Mouse (Mus musculus) embryonic facial prominence, embryonic 12.5 days (tissue): ENCODE results near the gene Zfp648. TPM values are rescaled to one million over a fixed set of nuclear protein-coding genes. Genes with fewer than 3 reads are reported as not detected.

ENCODE experiments used
- ATAC-seq: fragments of 200-750 bp; cut with Nextera tagmentation; 2 replicates; pipeline ENCODE4 v1.8.0; 2017; ENCODE audit not compliant: insufficient number of reproducible peaks, insufficient read depth, low FRiP score, low TSS enrichment
- H3K27ac ChIP-seq: fragments of 300-500 bp; sonication (generic); 2 replicates; pipeline ENCODE4 v1.5.1; 2016; ENCODE audit warnings: mild to moderate bottlenecking
- H3K27me3 ChIP-seq: fragments of 300-500 bp; sonication (generic); 2 replicates; pipeline ENCODE4 v1.6.1; 2016; ENCODE audit warnings: mild to moderate bottlenecking, moderate library complexity
- H3K36me3 ChIP-seq: fragments of 300-500 bp; sonication (generic); 2 replicates; pipeline ENCODE4 v1.6.1; 2016; ENCODE audit warnings: mild to moderate bottlenecking
- H3K4me1 ChIP-seq: fragments of 300-500 bp; sonication (generic); 2 replicates; pipeline ENCODE4 v1.6.1; 2016
- H3K4me2 ChIP-seq: fragments of 300-500 bp; sonication (generic); replicated peaks from 2 replicates; pipeline ENCODE4 v1.6.1; 2016; ENCODE audit warnings: mild to moderate bottlenecking, moderate library complexity
- H3K4me3 ChIP-seq: fragments of 300-500 bp; sonication (generic); 2 replicates; pipeline ENCODE4 v1.5.1; 2016; ENCODE audit warnings: mild to moderate bottlenecking
- H3K9ac ChIP-seq: fragments of 300-500 bp; sonication (generic); 2 replicates; pipeline ENCODE4 v1.6.1; 2016; ENCODE audit warnings: mild to moderate bottlenecking, moderate library complexity
- H3K9me3 ChIP-seq: fragments of 300-500 bp; sonication (generic); 2 replicates; pipeline ENCODE4 v1.6.1; 2016; ENCODE audit warnings: mild to moderate bottlenecking, moderate library complexity
- whole genome bisulfite sequencing: fragments of 180-500 bp; shearing (Covaris S2); methylation state at CpG from one replicate; pipeline ENCODE4 v1.1.7; 2016; 5-methylcytosine and 5-hydroxymethylcytosine counted together
- polyA plus RNA-seq: library from polyadenylated mRNA; unstranded; fragments of >200 nt; fragmentation: Nextera tagmentation; extraction: Ambion mirVana; gene quantifications from 2 replicates; pipeline ENCODE4 v1.2.1, GENCODE M21; 2016

The Zfp648 gene
- polyA plus RNA-seq, 1 experiment from 2014 or later: 0.58 TPM

GRCm38 (mm10) chr1:154183077-154183751 lies 17.8 kb upstream of the Zfp648 start:
- no peak for ATAC-seq
- H3K4me1 ChIP-seq: peaks cover 6% of the 10 kb centered on the region; the same call in 1 of the 2 replicates
- H3K9ac ChIP-seq: no peak overlapping the region
- no peak overlapping the region for H3K4me2 ChIP-seq
- no peaks in the 10 kb centered on the region for H3K27me3 ChIP-seq
- no peaks in the 10 kb centered on the region for H3K36me3 ChIP-seq
- no peaks in the 10 kb centered on the region for H3K9me3 ChIP-seq
- WGBS: 82% methylated on average over 7 of the region's 7 CpGs
- no peak overlapping the region for H3K27ac ChIP-seq
- no peak overlapping the region for H3K4me3 ChIP-seq

GRCm38 (mm10) chr1:154188229-154188628 lies 12.8 kb upstream of the Zfp648 start:
- Histone ChIP-seq H3K27me3 (no peaks in the 10 kb centered on the region), H3K27ac (no peak overlapping the region), H3K4me1 (peaks cover 10% of the 10 kb centered on the region), H3K4me3 (no peak overlapping the region), H3K9me3 (no peaks in the 10 kb centered on the region), H3K4me2 (no peak overlapping the region), H3K9ac (no peak overlapping the region), H3K36me3 (no peaks in the 10 kb centered on the region)
- ATAC-seq: no peak
- 77% methylated on average over 4 of the region's 4 CpGs for WGBS

- Histone ChIP-seq H3K4me3 (no peak overlapping the region), H3K9ac (no peak overlapping the region), H3K27me3 (no peaks in the 10 kb centered on the region), H3K27ac (no peak overlapping the region), H3K4me2 (no peak overlapping the region), H3K9me3 (no peaks in the 10 kb centered on the region), H3K4me1 (peaks cover 10% of the 10 kb centered on the region), H3K36me3 (no peaks in the 10 kb centered on the region)
- ATAC-seq: no peak; the same call in 1 of the 2 replicates
- whole genome bisulfite sequencing: 33% methylated on average over 4 of the region's 4 CpGs
Observed at GRCm38 (mm10) chr1:154188631-154189030, 12.4 kb upstream of the Zfp648 start.

- Histone ChIP-seq H3K4me1 (peaks cover 10% of the 10 kb centered on the region), H3K9ac (no peak overlapping the region), H3K36me3 (no peaks in the 10 kb centered on the region), H3K9me3 (no peaks in the 10 kb centered on the region), H3K4me2 (no peak overlapping the region), H3K27me3 (no peaks in the 10 kb centered on the region), H3K4me3 (no peak overlapping the region), H3K27ac (no peak overlapping the region)
- WGBS: 31% methylated on average over 14 of the region's 18 CpGs
- ATAC-seq: no peak
Observed at GRCm38 (mm10) chr1:154189842-154190530, 11.0 kb upstream of the Zfp648 start.

GRCm38 (mm10) chr1:154198896-154199295 lies 2.1 kb upstream of the Zfp648 start:
- 86% methylated on average over 10 of the region's 10 CpGs for WGBS
- no peaks in the 10 kb centered on the region for H3K9me3 ChIP-seq
- H3K36me3 ChIP-seq: no peaks in the 10 kb centered on the region
- H3K4me1 ChIP-seq: peaks cover 8% of the 10 kb centered on the region; the same call in 1 of the 2 replicates
- peaks cover 13% of the 10 kb centered on the region for H3K27me3 ChIP-seq
- ATAC-seq: no peak
- H3K27ac ChIP-seq: no peak overlapping the region
- H3K4me3 ChIP-seq: no peak overlapping the region
- H3K4me2 ChIP-seq: no peak overlapping the region
- H3K9ac ChIP-seq: no peak overlapping the region

GRCm38 (mm10) chr1:154202580-154202979 lies 1.6 kb downstream of the Zfp648 start:
- H3K27me3 ChIP-seq: peaks cover 41% of the 10 kb centered on the region
- no peak overlapping the region for H3K4me3 ChIP-seq
- H3K9me3 ChIP-seq: no peaks in the 10 kb centered on the region
- no peak overlapping the region for H3K9ac ChIP-seq
- ATAC-seq: peak; percentile 31; the same call in 1 of the 2 replicates
- H3K36me3 ChIP-seq: no peaks in the 10 kb centered on the region
- H3K4me2 ChIP-seq: no peak overlapping the region
- WGBS: 63% methylated on average over 8 of the region's 8 CpGs
- H3K4me1 ChIP-seq: peaks cover 17% of the 10 kb centered on the region
- H3K27ac ChIP-seq: no peak overlapping the region

GRCm38 (mm10) chr1:154203386-154203785 lies 2.4 kb downstream of the Zfp648 start:
- Histone ChIP-seq H3K36me3 (no peaks in the 10 kb centered on the region), H3K9ac (no peak overlapping the region), H3K4me2 (no peak overlapping the region), H3K4me3 (no peak overlapping the region), H3K27me3 (peaks cover 41% of the 10 kb centered on the region), H3K27ac (no peak overlapping the region), H3K9me3 (no peaks in the 10 kb centered on the region), H3K4me1 (peaks cover 17% of the 10 kb centered on the region)
- WGBS: 88% methylated on average over 5 of the region's 5 CpGs
- no peak for ATAC-seq

GRCm38 (mm10) chr1:154204652-154205573 lies 3.9 kb downstream of the Zfp648 start:
- Histone ChIP-seq H3K9me3 (no peaks in the 10 kb centered on the region), H3K4me2 (peak overlapping the region; percentile 63), H3K27me3 (peaks cover 41% of the 10 kb centered on the region), H3K4me1 (peaks cover 17% of the 10 kb centered on the region), H3K9ac (0 out of 2 replicates have a peak overlapping the region, but pooled peaks have one; percentile 17), H3K27ac (no peak overlapping the region), H3K4me3 (peak overlapping the region; percentile 34), H3K36me3 (no peaks in the 10 kb centered on the region)
- WGBS: 9% methylated on average over 66 of the region's 66 CpGs
- ATAC-seq: no peak

- no peak overlapping the region for H3K4me2 ChIP-seq
- no peak for ATAC-seq
- no peak overlapping the region for H3K4me3 ChIP-seq
- H3K36me3 ChIP-seq: no peaks in the 10 kb centered on the region
- H3K9me3 ChIP-seq: no peaks in the 10 kb centered on the region
- WGBS: 75% methylated on average over 2 of the region's 2 CpGs
- H3K27ac ChIP-seq: no peak overlapping the region
- H3K9ac ChIP-seq: no peak overlapping the region
- no peaks in the 10 kb centered on the region for H3K27me3 ChIP-seq
- H3K4me1 ChIP-seq: no peaks in the 10 kb centered on the region
Observed at GRCm38 (mm10) chr1:154219991-154220390, 19.0 kb downstream of the Zfp648 start.

- 85% methylated on average over 3 of the region's 3 CpGs for WGBS
- ATAC-seq: no peak
Observed at GRCm38 (mm10) chr1:154220566-154220965, 19.6 kb downstream of the Zfp648 start.

GRCm38 (mm10) chr1:154223807-154224207 lies 22.8 kb downstream of the Zfp648 start:
- Histone ChIP-seq H3K27me3 (no peaks in the 10 kb centered on the region), H3K4me2 (no peak overlapping the region), H3K36me3 (no peaks in the 10 kb centered on the region), H3K9ac (no peak overlapping the region), H3K9me3 (no peaks in the 10 kb centered on the region), H3K27ac (no peak overlapping the region), H3K4me1 (no peaks in the 10 kb centered on the region), H3K4me3 (no peak overlapping the region)
- 35% methylated on average over 1 of the region's 1 CpGs for WGBS
- no peak for ATAC-seq

More at GRCm38 (mm10) chr1:154220566-154220965, 19.6 kb downstream of the Zfp648 start:
- H3K27me3 ChIP-seq: no peaks in the 10 kb centered on the region
- H3K9ac ChIP-seq: no peak overlapping the region
- no peak overlapping the region for H3K4me3 ChIP-seq
- H3K9me3 ChIP-seq: no peaks in the 10 kb centered on the region
- H3K36me3 ChIP-seq: no peaks in the 10 kb centered on the region
- no peak overlapping the region for H3K27ac ChIP-seq
- H3K4me2 ChIP-seq: no peak overlapping the region
- no peaks in the 10 kb centered on the region for H3K4me1 ChIP-seq
